Mouse (Mus musculus) yolk sac, embryonic 10.5 days (tissue): Measurements from ENCODE around the gene Kntc1.

ENCODE experiments used
- DNase-seq: peaks from one replicate; pipeline ENCODE4 v3.0.0-alpha.2; 2017; ENCODE audit warnings: low spot score

Gene Kntc1

DNA sequence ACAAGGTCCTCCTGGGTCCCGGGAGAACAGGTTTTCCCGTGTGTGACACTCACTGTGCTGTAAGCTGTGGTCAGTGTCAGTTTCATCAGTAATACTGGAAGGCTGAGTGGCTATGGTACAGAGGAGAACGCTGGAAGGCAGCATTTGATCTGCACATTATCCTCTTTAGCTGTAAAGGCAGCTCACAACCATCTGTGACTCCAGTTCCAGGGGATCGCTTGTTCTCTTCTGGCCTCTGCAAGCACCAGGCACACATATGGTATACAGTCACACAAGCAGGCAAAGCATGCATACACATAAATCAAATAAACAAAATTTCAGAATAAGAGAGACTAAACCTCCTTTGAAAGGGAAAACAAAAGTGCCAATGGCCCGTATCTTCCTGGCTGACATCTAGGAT is 59.0 kb downstream of the Kntc1 start:
- no peak for DNase-seq

DNA sequence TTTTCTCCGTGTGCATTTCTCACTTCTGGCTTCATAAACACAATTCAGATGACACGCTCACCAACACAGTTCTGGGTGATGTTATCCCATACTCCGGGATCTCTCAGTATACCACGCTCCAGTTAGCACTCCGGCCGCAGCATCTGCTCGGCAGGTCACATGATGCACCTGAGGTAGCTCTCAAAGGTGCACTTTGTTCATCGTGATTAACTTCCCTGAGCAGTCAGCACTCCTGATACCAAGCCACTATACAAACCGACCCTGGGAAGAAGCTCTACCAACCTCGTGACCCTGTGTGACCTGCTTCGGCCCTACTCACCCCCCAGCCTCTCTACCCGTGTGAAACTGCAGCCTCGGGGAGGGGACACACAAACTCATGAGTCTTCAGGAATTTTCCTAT is 59.6 kb downstream of the Kntc1 start:
- peak; percentile 79 for DNase-seq

DNA sequence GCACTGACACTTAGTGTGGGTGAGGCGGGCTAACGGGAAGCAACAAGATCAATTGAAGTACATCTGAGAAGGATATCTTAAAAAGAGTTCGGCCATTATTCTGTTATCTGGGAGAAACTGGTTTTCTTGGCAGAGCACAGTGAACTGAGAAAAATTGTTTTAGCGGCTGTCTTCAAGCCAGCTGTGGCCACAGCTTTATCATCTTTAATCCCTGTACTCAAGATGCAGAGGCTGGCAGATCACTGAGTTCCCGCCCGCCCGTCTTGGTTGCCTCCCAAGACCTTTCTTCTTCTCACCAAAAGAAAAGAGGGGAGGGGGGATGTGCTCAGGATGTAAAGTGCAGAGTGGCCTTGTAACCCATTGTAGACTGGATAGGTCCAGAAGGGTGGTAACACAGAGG is 67.4 kb downstream of the Kntc1 start:
- no peak for DNase-seq

DNA sequence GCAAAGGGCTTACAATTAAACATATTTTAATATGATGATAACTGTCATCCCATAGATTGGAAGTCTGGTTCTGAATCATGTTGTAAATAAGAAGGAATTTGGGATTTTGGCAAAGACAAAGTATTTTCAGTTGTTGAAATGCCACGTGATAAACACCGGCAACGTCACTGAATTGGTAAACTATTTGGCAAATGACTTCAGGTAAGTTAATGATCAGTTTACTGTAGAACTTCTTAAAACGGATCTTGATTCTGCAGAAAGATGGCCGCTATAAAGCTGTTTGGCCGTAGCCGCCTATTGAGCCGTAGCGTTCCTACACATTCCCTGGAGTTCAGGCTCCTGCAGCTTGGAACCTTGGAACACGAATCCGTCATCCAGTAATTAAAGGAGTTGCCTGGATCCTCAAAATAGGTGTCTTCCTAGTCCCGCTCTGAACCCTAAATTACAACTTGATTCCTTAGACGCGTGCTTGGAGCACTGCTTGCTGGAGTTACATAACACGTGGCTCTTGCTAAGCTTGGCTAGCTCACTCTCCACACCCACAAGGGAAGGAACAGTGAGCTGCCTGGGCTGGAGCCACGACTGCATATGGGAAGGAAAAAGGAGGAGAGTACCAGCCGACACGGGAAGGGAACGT is 69.5 kb downstream of the Kntc1 start:
- DNase-seq = no peak

DNA sequence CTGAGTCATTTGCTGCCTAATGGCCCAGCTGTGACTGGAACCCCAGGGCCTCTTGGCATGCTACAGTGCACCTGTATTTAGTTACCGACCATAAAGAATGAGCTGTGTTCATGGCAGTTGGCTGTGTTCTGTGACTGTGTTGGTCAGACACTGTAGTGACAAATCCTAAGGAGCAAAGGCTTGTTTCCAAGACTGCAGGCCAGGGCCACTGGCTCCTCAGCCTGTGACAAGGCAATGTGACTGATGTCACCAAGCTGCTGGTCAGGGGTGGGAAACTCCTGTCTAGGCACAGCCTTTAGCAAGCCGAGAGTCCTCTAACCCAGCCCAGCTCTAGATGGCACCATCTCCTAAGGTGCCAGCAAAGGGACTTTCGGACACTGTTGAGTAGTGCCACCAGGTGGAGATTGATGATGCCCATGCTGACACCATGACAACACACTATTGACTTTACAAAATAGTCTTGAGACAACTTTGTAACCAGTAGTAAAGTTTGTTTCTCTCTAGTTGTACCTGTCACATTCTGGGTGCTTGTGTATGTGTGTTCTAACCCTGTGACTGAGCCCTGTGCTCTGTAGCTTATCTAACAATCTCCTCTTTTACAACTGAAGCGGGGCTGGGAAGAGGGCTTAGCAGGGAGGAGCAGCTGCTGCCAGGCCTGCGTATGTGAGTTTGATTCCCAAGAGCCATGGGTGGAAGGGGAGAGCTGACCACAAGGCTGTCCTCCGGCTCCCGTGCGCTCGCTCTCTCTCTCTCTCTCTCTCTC is 71.2 kb downstream of the Kntc1 start:
- DNase-seq = no peak

DNA sequence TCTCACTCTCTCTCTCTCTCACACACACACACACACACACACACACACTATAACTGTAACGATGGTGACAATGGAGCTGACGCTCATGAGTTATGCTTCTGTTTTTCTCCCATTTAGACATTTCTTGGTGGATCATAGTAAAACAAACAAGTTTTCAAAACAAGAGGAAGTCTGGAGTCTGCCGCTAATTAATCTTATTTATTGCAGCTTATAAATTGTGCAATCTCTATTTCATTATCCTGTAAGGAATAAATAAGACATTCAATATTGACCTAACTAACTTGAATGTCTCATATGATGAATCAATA is 71.7 kb downstream of the Kntc1 start:
- DNase-seq = no peak

DNA sequence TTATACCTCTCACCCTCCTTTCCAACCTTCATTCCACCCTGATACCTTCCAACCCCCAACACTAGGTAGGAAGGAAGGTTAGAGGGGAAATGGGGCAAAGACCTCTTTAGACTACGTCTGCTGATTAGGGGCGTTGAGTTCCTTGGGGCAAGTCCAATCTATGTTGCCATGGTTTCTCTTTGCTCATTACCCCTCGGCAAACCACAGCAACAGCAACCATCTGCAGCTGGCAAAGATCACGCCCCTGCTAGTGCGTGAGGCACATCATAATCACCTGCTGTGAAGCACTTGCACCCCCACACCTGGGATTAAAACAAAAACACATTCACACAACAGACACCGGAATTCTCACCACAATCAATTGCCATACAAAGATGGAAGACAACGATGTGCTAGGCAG is 73.2 kb downstream of the Kntc1 start:
- DNase-seq = no peak

DNA sequence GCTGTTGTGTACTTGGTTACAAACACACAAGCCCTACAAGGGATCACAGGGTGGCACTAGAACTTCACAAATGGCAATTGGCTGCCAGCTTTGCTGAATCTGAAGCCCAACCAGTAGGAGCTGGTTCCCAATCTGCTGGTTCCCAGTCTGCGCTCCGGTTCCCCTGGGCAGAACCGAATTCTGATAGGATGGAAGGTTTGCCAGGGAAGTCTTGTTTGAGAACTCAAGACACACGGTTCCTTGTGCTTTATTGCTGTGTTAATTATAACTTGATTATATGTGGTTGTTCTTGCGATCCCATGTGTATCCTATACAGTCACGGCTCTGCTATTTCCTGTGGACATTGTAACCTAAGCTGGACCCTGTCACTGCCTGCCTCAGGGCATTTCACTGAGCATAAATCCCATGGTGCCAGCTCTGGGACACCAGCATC is 78.2 kb downstream of the Kntc1 start:
- DNase-seq = no peak

DNA sequence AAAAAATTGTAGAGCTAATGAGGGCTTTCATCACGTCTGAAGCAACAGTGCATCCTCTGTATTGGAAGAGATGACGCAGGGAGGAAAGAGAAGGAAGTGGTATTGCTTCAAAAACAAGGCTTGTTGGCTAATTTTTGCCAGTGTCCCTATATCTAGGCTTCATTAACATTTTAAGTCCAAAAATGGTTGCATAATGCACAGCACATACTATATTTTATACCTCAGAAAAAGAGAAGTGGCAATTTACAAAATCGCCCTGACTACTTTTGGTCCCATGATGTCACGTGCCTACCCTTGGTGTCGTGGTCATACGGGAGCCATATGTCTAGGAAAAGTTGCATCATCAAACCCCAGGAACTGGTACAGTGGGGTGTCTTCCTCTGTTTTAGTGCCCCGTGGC is 82.8 kb downstream of the Kntc1 start:
- DNase-seq = no peak

DNA sequence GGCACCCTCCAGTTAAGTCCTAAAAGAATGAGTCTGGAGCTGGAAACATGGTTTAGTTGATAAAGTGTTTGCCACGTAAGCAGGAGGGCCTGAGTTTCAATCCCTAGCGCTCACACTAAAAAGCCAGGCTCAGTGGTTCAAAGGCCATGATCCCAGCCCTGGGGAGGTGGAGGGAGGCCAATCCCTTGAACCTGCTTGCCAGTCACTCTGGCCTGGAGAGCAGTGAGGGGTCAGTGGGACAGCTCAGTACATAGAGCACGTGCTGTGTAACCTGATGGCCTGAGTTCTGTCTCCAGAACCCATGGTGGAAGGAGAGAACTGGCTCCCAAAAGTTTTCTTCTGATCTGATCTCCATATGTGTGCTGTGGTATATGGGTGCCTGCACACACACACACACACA is 85.3 kb downstream of the Kntc1 start:
- DNase-seq = peak; percentile 45

DNA sequence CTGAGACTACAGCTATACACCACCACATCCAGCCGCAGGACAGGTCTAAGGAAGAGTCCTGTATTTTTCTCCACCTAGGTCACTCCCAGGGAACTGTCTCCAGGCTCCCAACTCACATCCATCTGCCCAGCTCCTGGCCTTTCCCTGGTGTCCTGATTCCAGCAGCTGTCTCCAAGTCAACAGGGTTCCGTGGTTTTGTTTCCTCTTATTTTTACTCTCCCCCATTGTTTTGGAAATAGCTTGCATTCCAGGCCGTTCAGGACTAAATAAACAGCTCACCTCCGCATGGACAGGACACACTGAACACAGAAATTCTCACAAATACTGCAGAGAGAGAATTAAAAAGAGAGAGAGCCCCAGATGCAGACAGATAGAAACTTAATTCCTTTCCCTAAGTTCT is 87.9 kb downstream of the Kntc1 start:
- no peak for DNase-seq

DNA sequence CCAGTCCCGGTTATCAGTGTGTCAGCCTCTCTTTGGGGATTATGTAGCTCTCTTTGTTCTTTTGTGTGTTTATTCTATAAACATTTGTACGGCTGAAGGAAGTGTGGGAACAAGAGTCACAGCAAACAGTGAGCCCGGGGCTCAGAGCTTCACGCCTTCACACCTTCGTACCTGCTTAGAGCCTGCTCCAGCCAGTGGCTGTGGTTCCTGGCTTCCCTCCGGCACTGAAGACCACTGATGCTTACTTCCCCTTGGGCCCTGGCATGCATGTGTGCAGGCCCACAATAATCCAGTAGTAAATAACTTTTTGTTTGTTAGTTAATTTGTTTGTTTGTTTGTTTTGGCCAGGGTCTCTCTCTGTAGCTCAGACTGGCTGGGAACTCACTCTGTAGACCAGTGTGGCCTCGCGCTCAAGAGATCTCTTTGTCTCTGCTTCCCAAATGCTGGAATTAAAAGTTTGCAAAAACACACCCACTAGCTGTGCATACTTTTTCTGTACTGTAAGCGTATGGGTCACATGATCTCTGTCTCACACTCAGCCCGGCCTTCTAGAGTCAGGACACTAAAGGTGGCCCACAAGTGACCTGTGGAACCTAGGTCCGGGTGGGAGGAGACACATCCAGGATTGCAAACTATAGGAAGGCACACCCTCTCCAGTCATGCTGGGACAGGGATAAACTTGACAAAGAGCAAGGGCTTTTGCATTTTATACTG is 92.9 kb downstream of the Kntc1 start:
- no peak for DNase-seq

DNA sequence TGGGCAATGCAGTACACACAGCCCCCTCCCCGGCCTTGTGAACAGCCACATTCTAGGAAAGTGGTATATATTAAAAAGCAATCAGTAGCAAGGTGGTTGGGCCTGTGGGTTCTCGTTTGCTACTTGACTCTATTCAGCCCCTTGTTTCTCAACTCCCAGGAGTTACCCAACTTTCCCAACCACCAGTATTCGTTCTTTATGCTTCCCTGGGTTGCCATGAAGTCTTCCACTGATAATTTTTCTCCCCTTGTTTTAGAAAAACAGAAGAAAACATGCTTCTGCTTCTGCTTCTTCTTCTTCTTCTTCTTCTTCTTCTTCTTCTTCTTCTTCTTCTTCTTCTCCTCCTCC is 93.4 kb downstream of the Kntc1 start:
- DNase-seq = no peak

DNA sequence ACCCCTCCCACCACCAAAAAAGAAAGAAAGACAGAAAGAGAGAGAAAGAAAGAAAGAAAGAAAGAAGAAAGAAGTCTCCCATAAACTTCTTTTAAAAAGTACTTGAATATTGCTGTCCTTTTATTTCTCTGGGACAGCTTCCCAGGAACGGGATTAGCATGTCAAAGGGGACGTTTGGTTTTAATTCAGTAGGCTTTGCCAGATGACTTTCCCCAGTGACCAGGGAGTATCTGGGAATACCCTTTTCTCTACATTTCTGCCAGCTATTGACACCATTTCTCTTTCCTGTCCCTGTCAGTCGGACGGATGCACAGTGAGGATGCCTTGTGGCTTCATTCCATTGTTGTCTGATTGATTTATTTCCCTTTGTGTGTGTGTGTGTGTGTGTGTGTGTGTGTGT is 94.3 kb downstream of the Kntc1 start:
- DNase-seq = no peak

DNA sequence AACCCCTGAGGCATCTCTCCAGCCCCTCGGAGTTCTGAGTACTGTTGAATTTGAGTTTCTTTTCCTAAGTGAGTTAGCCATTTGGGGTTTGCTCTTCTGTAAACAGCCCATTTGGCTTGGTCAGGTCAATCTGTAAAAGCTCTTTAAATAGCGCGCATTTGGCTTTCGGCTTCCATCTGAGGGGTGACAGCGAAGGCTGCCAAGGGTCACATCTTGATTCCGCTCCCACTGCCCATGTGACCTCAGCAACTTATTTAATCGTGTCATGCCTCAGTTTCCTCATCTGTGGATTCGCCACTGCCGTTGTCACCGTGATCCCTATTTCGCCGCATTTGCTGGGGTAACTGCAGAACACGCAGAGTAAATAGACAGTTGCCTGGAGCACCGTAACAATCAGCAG is 94.8 kb downstream of the Kntc1 start:
- no peak for DNase-seq

DNA sequence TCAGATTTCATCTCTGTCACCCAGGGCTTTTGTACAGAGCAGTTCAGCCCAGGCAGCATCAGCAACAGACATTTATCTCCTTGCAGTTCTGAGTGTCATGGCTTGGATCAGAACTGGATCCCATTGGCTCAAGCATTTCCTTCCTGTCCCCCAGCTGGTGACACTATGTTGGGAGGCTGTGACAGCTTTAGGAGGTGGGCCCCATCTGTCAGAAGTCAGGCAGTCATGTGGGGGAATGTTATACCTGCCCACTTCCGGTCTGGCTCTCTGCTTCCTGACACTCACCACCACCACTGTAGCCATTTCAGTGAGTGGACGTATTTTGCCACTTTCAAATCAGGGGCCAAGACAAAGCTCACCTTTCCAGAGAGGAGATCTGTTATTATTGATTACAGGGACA is 101.9 kb downstream of the Kntc1 start:
- DNase-seq = no peak

DNA sequence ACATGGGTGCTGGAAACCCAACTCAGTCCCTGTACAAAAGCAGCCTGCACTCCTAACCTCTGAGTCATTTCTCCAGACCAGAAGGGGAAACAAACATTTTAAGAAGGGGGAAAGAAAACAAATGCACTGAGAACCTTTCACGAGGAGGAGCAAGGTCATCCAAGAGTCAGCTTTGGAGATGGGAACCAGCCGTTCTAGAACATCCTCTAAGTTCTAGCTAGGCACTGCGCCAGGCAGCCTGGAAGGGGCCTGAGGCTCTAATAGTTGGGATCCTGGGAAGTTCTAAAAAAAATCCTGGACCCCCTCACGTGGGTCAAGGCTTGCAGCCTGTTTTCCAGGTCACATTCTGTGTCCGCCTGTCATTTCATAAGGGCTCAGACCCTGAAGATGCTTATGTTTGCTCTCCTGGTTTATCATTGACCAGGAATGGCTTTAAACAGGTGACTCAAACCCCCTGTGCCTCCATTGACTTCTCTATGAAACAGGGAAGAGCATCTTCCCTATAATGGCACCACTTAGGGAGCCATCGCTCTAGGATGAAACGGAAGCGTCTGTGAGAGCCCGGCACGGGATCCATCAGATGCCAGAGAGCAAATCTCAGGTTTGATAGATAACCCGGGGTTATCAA is 104.5 kb downstream of the Kntc1 start:
- no peak for DNase-seq

DNA sequence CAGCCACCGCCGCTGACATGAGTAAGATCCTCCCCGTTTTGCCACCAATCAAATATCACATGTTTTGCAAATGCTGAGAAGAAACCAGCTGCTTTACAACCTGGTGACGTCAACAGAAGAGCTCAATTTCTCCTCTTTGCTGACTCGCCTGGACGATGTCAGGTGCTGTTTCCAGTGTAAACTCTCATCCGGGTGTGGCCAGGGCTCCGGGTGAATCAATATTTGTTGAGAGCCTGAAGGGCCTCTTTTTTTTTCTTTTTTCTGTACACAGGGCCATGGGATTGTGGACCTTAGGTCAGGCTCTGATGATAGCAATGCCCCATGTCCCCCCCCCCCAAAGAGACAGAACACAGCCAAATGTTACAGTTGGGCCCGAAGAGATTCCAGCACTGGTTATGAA is 105.0 kb downstream of the Kntc1 start:
- DNase-seq = peak; percentile 89

DNA sequence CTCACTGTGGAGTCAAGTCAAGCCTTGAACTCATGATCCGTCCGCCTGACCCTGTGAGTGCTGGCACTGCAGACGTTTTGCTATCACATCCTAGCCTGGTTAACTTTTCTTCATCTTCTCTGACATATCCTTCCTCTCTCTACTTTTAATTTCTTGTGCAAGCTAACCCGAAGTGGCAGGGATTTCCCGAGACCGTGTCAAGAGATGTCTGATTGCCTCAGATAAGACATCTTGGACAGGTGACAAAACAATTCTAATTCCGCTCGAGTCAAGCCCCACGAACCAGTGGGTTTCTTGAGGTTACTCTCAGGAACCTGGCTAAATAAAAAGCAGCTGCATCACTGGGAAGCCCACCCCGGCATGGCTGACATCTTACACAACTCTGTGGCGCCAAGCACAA is 109.3 kb downstream of the Kntc1 start:
- DNase-seq = no peak

DNA sequence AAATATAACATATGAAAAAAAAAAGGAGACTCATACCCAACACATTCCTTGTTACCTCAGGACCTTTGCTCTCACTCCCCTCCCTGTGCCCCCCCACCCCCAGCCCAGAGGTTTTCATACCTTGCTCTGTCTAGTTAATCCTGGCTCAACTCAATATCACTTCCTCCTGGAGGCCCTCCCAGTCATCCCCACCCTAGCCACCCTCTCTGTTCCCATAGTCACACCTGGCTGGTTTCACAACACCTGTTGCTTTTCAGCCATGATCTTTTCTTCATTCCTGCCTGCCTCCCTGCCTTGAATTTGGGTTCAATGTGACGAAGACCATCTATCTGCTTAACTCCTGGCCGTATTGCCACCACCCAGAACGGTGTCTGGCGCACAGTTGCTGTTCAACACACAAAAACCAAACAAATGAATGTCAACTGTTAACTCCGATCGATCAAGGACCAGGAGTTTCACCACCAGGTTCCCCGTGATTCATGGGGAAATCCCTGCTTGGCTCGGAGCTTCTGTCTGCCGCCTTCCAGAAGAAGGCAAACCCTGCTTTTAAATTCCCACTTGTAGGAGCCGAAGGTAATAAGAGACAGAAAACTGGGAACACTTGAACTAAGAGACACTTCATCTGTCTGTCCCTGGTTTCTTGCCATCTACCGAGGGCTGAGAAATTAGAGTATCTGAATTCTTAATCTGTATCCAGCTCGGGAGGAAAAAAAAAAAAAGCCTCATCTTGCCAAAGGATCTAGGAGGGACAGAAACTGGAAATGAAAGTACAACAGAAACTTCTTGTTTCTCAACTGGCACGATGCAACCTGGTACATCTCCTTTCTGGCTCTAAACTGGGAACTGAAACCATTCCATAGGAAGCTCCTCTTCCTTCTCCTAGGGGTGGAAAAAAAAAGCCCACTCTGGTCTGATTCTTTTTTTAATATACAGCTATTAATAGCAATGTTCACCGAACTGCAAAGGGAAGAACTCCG is 113.1 kb downstream of the Kntc1 start:
- DNase-seq = no peak

DNA sequence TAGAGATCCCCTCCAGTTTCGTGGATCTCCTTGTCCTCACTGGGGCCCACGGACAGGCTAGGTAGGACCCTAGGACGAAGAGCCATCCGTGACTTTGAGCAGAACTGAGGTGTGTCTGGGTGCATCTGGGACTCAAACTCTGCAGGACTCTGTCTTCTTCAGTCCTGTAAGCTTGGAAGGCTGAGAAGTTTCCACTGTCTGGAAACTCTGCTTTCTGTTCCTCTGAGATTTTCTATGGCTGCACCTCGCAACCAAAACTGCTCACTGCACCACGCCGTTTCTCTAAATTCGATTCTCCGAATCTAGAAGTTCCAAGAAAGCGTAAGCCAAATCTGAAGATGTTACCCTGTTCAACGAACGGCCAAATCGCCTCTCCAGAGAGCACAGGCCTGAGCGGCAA is 114.4 kb downstream of the Kntc1 start:
- DNase-seq = no peak

DNA sequence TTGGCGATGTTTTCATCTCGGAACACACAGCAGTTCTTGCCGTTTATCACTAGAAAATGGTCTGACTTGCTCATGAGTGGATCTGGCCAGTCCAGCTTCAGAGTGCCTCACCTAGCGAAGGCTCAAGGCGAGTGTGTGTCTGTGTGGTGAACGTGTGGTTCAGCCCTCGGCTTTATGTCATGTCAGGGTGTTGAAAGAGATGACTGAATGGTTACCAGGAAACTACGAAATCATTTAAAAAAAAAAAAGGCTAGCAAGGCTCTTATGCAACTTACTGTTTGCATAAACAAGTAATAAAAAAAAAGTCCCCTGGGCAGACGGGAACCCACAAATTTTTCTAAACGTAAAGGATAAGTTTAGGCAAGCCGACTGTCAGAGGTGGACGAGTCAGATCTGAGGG is 115.8 kb downstream of the Kntc1 start, which contains the start of gene Hcar2:
Hcar2 (minus strand) TSS at position 135 of the 400 bp plus-strand sequence.
- DNase-seq = no peak
